ENCODE assay signal across 8 mouse cellular contexts in genomic region chr13:31808804-31809420, GRCm38 (mm10). TPM values are rescaled to one million over a fixed set of nuclear protein-coding genes. Genes with fewer than 3 reads are reported as not detected.
A peak's percentile ranks its signal among the peaks of the same experiment; 100 is the strongest.
DNase-seq lines count a peak whose midpoint lies in the region; ATAC-seq and TF ChIP-seq lines count a peak whose summit lies in the region.

No protein-coding gene starts in this region.

- H3K4me2 ChIP-seq in heart, embryonic 13.5 days, result peak overlapping the region; percentile 84
- no peak overlapping the region; the same call in 1 of the 2 replicates for H3K4me2 ChIP-seq in forebrain, embryonic 16.5 days (ENCODE audit: low read length)
- H3K4me2 ChIP-seq in liver, embryonic 16.5 days (ENCODE audit: low read depth, low read length), result peak overlapping the region; percentile 78

- TF ChIP-seq CTCF in ES-Bruce4 (IDR thresholded peaks at IDR 0.05; ENCODE audit: low read depth, low read length), result no peak

- H3K9ac ChIP-seq in heart, embryonic 13.5 days, result peak overlapping the region; percentile 89
- H3K9ac ChIP-seq in ES-Bruce4 (ENCODE audit: low read depth, poor library complexity, severe bottlenecking), result no peak overlapping the region
- no peak overlapping the region for H3K9ac ChIP-seq in forebrain, embryonic 16.5 days (replicated peaks; ENCODE audit: low read depth, low read length)
- H3K9ac ChIP-seq in liver, embryonic 16.5 days (ENCODE audit: low read depth, low read length), result no peak overlapping the region

- no peak for DNase-seq in heart, postnatal 4 days
- no peak for DNase-seq in urinary bladder, postnatal 10 days (ENCODE audit: low spot score)
- DNase-seq in Muller cell, postnatal 12 days (ENCODE audit: inconsistent ontology term), result no peak
- no peak for DNase-seq in frontal cortex, postnatal 14 days (ENCODE audit: low spot score in 2 of 2)

- peaks cover 76% of the 10 kb centered on the region for H3K27me3 ChIP-seq in heart, embryonic 13.5 days (replicated peaks)
- peaks cover 41% of the 10 kb centered on the region for H3K27me3 ChIP-seq in ES-Bruce4 (ENCODE audit: control insufficient read depth, insufficient read depth, low read length, poor library complexity, severe bottlenecking)
- peaks cover 49% of the 10 kb centered on the region for H3K27me3 ChIP-seq in forebrain, embryonic 16.5 days (replicated peaks; ENCODE audit: control insufficient read depth, insufficient read depth, low read length)
- H3K27me3 ChIP-seq in liver, embryonic 16.5 days (ENCODE audit: control insufficient read depth, insufficient read depth, low read depth, low read length), result peaks cover 93% of the 10 kb centered on the region

- 8% methylated on average over 16 of the region's 16 CpGs for WGBS in heart, embryonic 13.5 days
- 3% methylated on average over 16 of the region's 16 CpGs for WGBS in forebrain, embryonic 16.5 days
- WGBS in liver, embryonic 16.5 days (ENCODE audit: insufficient replicate concordance), result 8% methylated on average over 16 of the region's 16 CpGs

- no peak for TF ChIP-seq EP300 in ES-Bruce4 (IDR thresholded peaks at IDR 0.05; ENCODE audit: insufficient read depth, low read depth, low read length)

- peak overlapping the region; percentile 97 for H3K27ac ChIP-seq in heart, embryonic 13.5 days (replicated peaks)
- no peak overlapping the region for H3K27ac ChIP-seq in ES-Bruce4 (ENCODE audit: insufficient read depth, low read length)
- H3K27ac ChIP-seq in forebrain, embryonic 16.5 days (ENCODE audit: low read length), result no peak overlapping the region
- no peak overlapping the region for H3K27ac ChIP-seq in liver, embryonic 16.5 days (ENCODE audit: low read length)

- no peaks in the 10 kb centered on the region for H3K9me3 ChIP-seq in heart, embryonic 13.5 days
- no peaks in the 10 kb centered on the region for H3K9me3 ChIP-seq in ES-Bruce4 (replicated peaks; ENCODE audit: control insufficient read depth, insufficient read depth, low read length, poor library complexity, severe bottlenecking)
- no peaks in the 10 kb centered on the region for H3K9me3 ChIP-seq in forebrain, embryonic 16.5 days (ENCODE audit: control insufficient read depth, low read length)
- H3K9me3 ChIP-seq in liver, embryonic 16.5 days (replicated peaks; ENCODE audit: control insufficient read depth, low read length), result no peaks in the 10 kb centered on the region

- H3K4me1 ChIP-seq in heart, embryonic 13.5 days, result peaks cover 31% of the 10 kb centered on the region
- no peaks in the 10 kb centered on the region for H3K4me1 ChIP-seq in ES-Bruce4 (ENCODE audit: control insufficient read depth, insufficient read depth, low read length)
- peaks cover 33% of the 10 kb centered on the region for H3K4me1 ChIP-seq in forebrain, embryonic 16.5 days (replicated peaks; ENCODE audit: control insufficient read depth, insufficient read depth, low read length)
- peaks cover 15% of the 10 kb centered on the region for H3K4me1 ChIP-seq in liver, embryonic 16.5 days (ENCODE audit: control insufficient read depth, low read depth, low read length)

- no peaks in the 10 kb centered on the region; the same call in 1 of the 2 replicates for H3K36me3 ChIP-seq in heart, embryonic 13.5 days
- H3K36me3 ChIP-seq in ES-Bruce4 (ENCODE audit: control insufficient read depth, insufficient read depth, low read length, poor library complexity, severe bottlenecking), result no peaks in the 10 kb centered on the region
- no peaks in the 10 kb centered on the region for H3K36me3 ChIP-seq in forebrain, embryonic 16.5 days (ENCODE audit: control insufficient read depth, insufficient read depth)
- H3K36me3 ChIP-seq in liver, embryonic 16.5 days (ENCODE audit: control insufficient read depth, insufficient read depth), result no peaks in the 10 kb centered on the region

- peak overlapping the region; percentile 72 for H3K4me3 ChIP-seq in heart, embryonic 13.5 days
- H3K4me3 ChIP-seq in ES-Bruce4 (ENCODE audit: low read depth, low read length), result peak overlapping the region; percentile 10; the same call in 1 of the 2 replicates
- peak overlapping the region; percentile 46 for H3K4me3 ChIP-seq in forebrain, embryonic 16.5 days (replicated peaks; ENCODE audit: low read length)
- peak overlapping the region; percentile 59 for H3K4me3 ChIP-seq in liver, embryonic 16.5 days (ENCODE audit: low read depth, low read length)

- no peak for TF ChIP-seq POLR2A in ES-Bruce4 (IDR thresholded peaks at IDR 0.05; ENCODE audit: insufficient read depth, low read length)

- no peak for ATAC-seq in heart, embryonic 13.5 days (ENCODE audit: extremely low read depth, insufficient number of reproducible peaks, low FRiP score, low TSS enrichment)
- no peak for ATAC-seq in forebrain, embryonic 16.5 days
- no peak for ATAC-seq in liver, embryonic 16.5 days (ENCODE audit: low read depth)

RNA-seq across cellular contexts. Expression of gene Foxc1, which starts 2.5 kb away (rescaled TPM):
- polyA plus RNA-seq in heart, embryonic 13.5 days (2015; fragmentation: Nextera tagmentation; extraction: Ambion mirVana), result 1.4 and 1.6 TPM in 2 replicates
- total RNA-seq in heart, postnatal 4 days (2021), result 10 to 100 TPM in 1 of 2 experiments, 1 to 10 TPM in 1; 8.7 to 10.1 TPM
- polyA plus RNA-seq in ES-Bruce4 (2011; ENCODE audit: insufficient read depth, insufficient read length, low read depth, missing spikeins), result 0.26 and 0.34 TPM in 2 replicates
- polyA plus RNA-seq in forebrain, embryonic 16.5 days (2015; fragmentation: Nextera tagmentation; extraction: Ambion mirVana), result 0.57 and 1.1 TPM in 2 replicates
- not detected in 2 replicates for polyA plus RNA-seq in liver, embryonic 16.5 days (2015; fragmentation: Nextera tagmentation; extraction: Ambion mirVana)

Comparison
In these comparisons a context has a peak if more than half of its experiments do, and no peak if none do; other contexts are left out.
1. H3K4me3 ChIP-seq: peak in every context shown above with its lines; median percentile 72 in heart, embryonic 13.5 days; 59 in liver, embryonic 16.5 days; 46 in forebrain, embryonic 16.5 days; 10 in ES-Bruce4.